Mouse (Mus musculus) midbrain, embryonic 12.5 days (tissue): Measurements from ENCODE around the gene Hoxb1. TPM values are rescaled to one million over a fixed set of nuclear protein-coding genes. Genes with fewer than 3 reads are reported as not detected.

ENCODE experiments used
- ATAC-seq: fragments of 200-750 bp; cut with Nextera tagmentation; 2 replicates; pipeline ENCODE4 v1.8.0; 2017; ENCODE audit warnings: low read depth, moderate TSS enrichment, moderate library complexity; ENCODE audit not compliant: low FRiP score
- H3K27ac ChIP-seq: fragments of 300-500 bp; sonication (generic); replicated peaks from 2 replicates; pipeline ENCODE4 v1.5.1; 2016; ENCODE audit warnings: mild to moderate bottlenecking
- H3K27me3 ChIP-seq: fragments of 300-500 bp; sonication (generic); 2 replicates; pipeline ENCODE4 v1.6.1; 2016; ENCODE audit warnings: mild to moderate bottlenecking
- H3K36me3 ChIP-seq: fragments of 300-500 bp; sonication (generic); 2 replicates; pipeline ENCODE4 v1.6.1; 2016
- H3K4me1 ChIP-seq: fragments of 300-500 bp; sonication (generic); 2 replicates; pipeline ENCODE4 v1.6.1; 2016
- H3K4me2 ChIP-seq: fragments of 300-500 bp; sonication (generic); replicated peaks from 2 replicates; pipeline ENCODE4 v1.6.1; 2016; ENCODE audit warnings: mild to moderate bottlenecking, moderate library complexity
- H3K4me3 ChIP-seq: fragments of 300-500 bp; sonication (generic); 2 replicates; pipeline ENCODE4 v1.5.1; 2016; ENCODE audit warnings: mild to moderate bottlenecking
- H3K9ac ChIP-seq: fragments of 300-500 bp; sonication (generic); replicated peaks from 2 replicates; pipeline ENCODE4 v1.6.1; 2016; ENCODE audit warnings: mild to moderate bottlenecking, moderate library complexity
- H3K9me3 ChIP-seq: fragments of 300-500 bp; sonication (generic); 2 replicates; pipeline ENCODE4 v1.6.1; 2016; ENCODE audit warnings: mild to moderate bottlenecking
- WGBS: fragments of 180-500 bp; shearing (Covaris S2); methylation state at CpG from one replicate; pipeline ENCODE4 v1.1.7; 2016; 5-methylcytosine and 5-hydroxymethylcytosine counted together
- polyA plus RNA-seq: library from polyadenylated mRNA; unstranded; fragments of >200 nt; fragmentation: Nextera tagmentation; extraction: Ambion mirVana; gene quantifications from 2 replicates; pipeline ENCODE4 v1.2.1, GENCODE M21; 2016

Hoxb1 gene
- polyA plus RNA-seq, 1 experiment from 2014 or later: not detected

- ATAC-seq: no peak
- no peak overlapping the region for H3K27ac ChIP-seq
- H3K27me3 ChIP-seq: peaks cover 100% of the 10 kb centered on the region
- 0 out of 2 replicates have a peak, but pooled peaks cover 3% of the 10 kb centered on the region for H3K4me1 ChIP-seq
- no peaks in the 10 kb centered on the region for H3K9me3 ChIP-seq
- WGBS: 3% methylated on average over 2 of the region's 2 CpGs
- H3K4me3 ChIP-seq: no peak overlapping the region
- no peak overlapping the region for H3K4me2 ChIP-seq
- no peak overlapping the region for H3K9ac ChIP-seq
- H3K36me3 ChIP-seq: no peaks in the 10 kb centered on the region
Measured at GRCm38 (mm10) chr11:96336597-96336996, 29.0 kb upstream of the Hoxb1 start.

- Histone ChIP-seq H3K4me2 (no peak overlapping the region), H3K27me3 (peaks cover 100% of the 10 kb centered on the region), H3K4me3 (no peak overlapping the region), H3K9ac (no peak overlapping the region), H3K9me3 (no peaks in the 10 kb centered on the region), H3K36me3 (no peaks in the 10 kb centered on the region), H3K27ac (no peak overlapping the region), H3K4me1 (0 out of 2 replicates have a peak, but pooled peaks cover 3% of the 10 kb centered on the region)
- ATAC-seq: no peak
- 2% methylated on average over 6 of the region's 6 CpGs for WGBS
Measured at GRCm38 (mm10) chr11:96337026-96337425, 28.5 kb upstream of the Hoxb1 start.

- no peak overlapping the region for H3K4me2 ChIP-seq
Measured at GRCm38 (mm10) chr11:96338957-96339855, 26.3 kb upstream of the Hoxb1 start.

GRCm38 (mm10) chr11:96340698-96341365 is 24.7 kb upstream of the Hoxb1 start:
- H3K9ac ChIP-seq: no peak overlapping the region
- H3K9me3 ChIP-seq: no peaks in the 10 kb centered on the region
- peaks cover 5% of the 10 kb centered on the region; the same call in 1 of the 2 replicates for H3K4me1 ChIP-seq
- no peak overlapping the region for H3K27ac ChIP-seq
- H3K4me3 ChIP-seq: no peak overlapping the region
- no peak overlapping the region for H3K4me2 ChIP-seq
- WGBS: under 1% methylated on average over 30 of the region's 36 CpGs
- peaks cover 100% of the 10 kb centered on the region for H3K27me3 ChIP-seq
- H3K36me3 ChIP-seq: no peaks in the 10 kb centered on the region
- ATAC-seq: no peak

More at GRCm38 (mm10) chr11:96338957-96339855, 26.3 kb upstream of the Hoxb1 start:
- WGBS: 9% methylated on average over 7 of the region's 7 CpGs
- no peak for ATAC-seq
- Histone ChIP-seq H3K36me3 (no peaks in the 10 kb centered on the region), H3K4me3 (no peak overlapping the region), H3K27ac (no peak overlapping the region), H3K9ac (no peak overlapping the region), H3K27me3 (peaks cover 100% of the 10 kb centered on the region), H3K9me3 (no peaks in the 10 kb centered on the region), H3K4me1 (no peaks in the 10 kb centered on the region)

- H3K27me3 ChIP-seq: peaks cover 100% of the 10 kb centered on the region
- ATAC-seq: no peak
- peaks cover 7% of the 10 kb centered on the region; the same call in 1 of the 2 replicates for H3K4me1 ChIP-seq
- H3K9ac ChIP-seq: no peak overlapping the region
- no peak overlapping the region for H3K27ac ChIP-seq
- H3K36me3 ChIP-seq: no peaks in the 10 kb centered on the region
- H3K4me2 ChIP-seq: no peak overlapping the region
- H3K9me3 ChIP-seq: no peaks in the 10 kb centered on the region
- no peak overlapping the region for H3K4me3 ChIP-seq
- 1% methylated on average over 40 of the region's 40 CpGs for WGBS
Measured at GRCm38 (mm10) chr11:96341701-96342575, 23.6 kb upstream of the Hoxb1 start.

- H3K4me3 ChIP-seq: no peak overlapping the region
- 1% methylated on average over 4 of the region's 4 CpGs for WGBS
- peaks cover 98% of the 10 kb centered on the region for H3K27me3 ChIP-seq
Measured at GRCm38 (mm10) chr11:96342576-96342930, 23.0 kb upstream of the Hoxb1 start.

GRCm38 (mm10) chr11:96343206-96343745 is 22.3 kb upstream of the Hoxb1 start:
- Histone ChIP-seq H3K36me3 (no peaks in the 10 kb centered on the region), H3K4me1 (peaks cover 7% of the 10 kb centered on the region; the same call in 1 of the 2 replicates), H3K27ac (no peak overlapping the region), H3K4me2 (no peak overlapping the region), H3K9ac (no peak overlapping the region), H3K27me3 (peaks cover 97% of the 10 kb centered on the region), H3K4me3 (no peak overlapping the region), H3K9me3 (no peaks in the 10 kb centered on the region)
- ATAC-seq: no peak
- WGBS: 5% methylated on average over 2 of the region's 2 CpGs

More at GRCm38 (mm10) chr11:96342576-96342930, 23.0 kb upstream of the Hoxb1 start:
- ATAC-seq: no peak
- no peak overlapping the region for H3K4me2 ChIP-seq
- peaks cover 7% of the 10 kb centered on the region; the same call in 1 of the 2 replicates for H3K4me1 ChIP-seq
- no peaks in the 10 kb centered on the region for H3K36me3 ChIP-seq
- no peak overlapping the region for H3K9ac ChIP-seq
- no peak overlapping the region for H3K27ac ChIP-seq
- H3K9me3 ChIP-seq: no peaks in the 10 kb centered on the region

GRCm38 (mm10) chr11:96344061-96344877 is 21.3 kb upstream of the Hoxb1 start:
- no peak overlapping the region for H3K9ac ChIP-seq
- under 1% methylated on average over 38 of the region's 40 CpGs for WGBS
- H3K9me3 ChIP-seq: no peaks in the 10 kb centered on the region
- ATAC-seq: no peak
- no peak overlapping the region for H3K27ac ChIP-seq
- no peak overlapping the region for H3K4me2 ChIP-seq
- H3K4me1 ChIP-seq: peaks cover 7% of the 10 kb centered on the region; the same call in 1 of the 2 replicates
- H3K27me3 ChIP-seq: peaks cover 97% of the 10 kb centered on the region
- H3K36me3 ChIP-seq: no peaks in the 10 kb centered on the region
- no peak overlapping the region for H3K4me3 ChIP-seq

GRCm38 (mm10) chr11:96344878-96345159 is 20.7 kb upstream of the Hoxb1 start:
- H3K4me3 ChIP-seq: no peak overlapping the region
- no peak overlapping the region for H3K27ac ChIP-seq
- peaks cover 7% of the 10 kb centered on the region; the same call in 1 of the 2 replicates for H3K4me1 ChIP-seq
- peaks cover 97% of the 10 kb centered on the region for H3K27me3 ChIP-seq
- no peaks in the 10 kb centered on the region for H3K9me3 ChIP-seq
- no peaks in the 10 kb centered on the region for H3K36me3 ChIP-seq
- 10% methylated on average over 6 of the region's 6 CpGs for WGBS
- no peak overlapping the region for H3K9ac ChIP-seq
- ATAC-seq: no peak
- H3K4me2 ChIP-seq: no peak overlapping the region

GRCm38 (mm10) chr11:96345220-96345892 is 20.2 kb upstream of the Hoxb1 start:
- peaks cover 97% of the 10 kb centered on the region for H3K27me3 ChIP-seq
- H3K4me2 ChIP-seq: 0 out of 2 replicates have a peak overlapping the region, but pooled peaks have one; percentile 18
- H3K9ac ChIP-seq: no peak overlapping the region
- H3K4me1 ChIP-seq: peaks cover 7% of the 10 kb centered on the region; the same call in 1 of the 2 replicates
- 1% methylated on average over 37 of the region's 56 CpGs for WGBS
- H3K27ac ChIP-seq: no peak overlapping the region
- ATAC-seq: no peak
- H3K4me3 ChIP-seq: no peak overlapping the region; the same call in 1 of the 2 replicates
- no peaks in the 10 kb centered on the region for H3K36me3 ChIP-seq
- no peaks in the 10 kb centered on the region for H3K9me3 ChIP-seq
